Mouse (Mus musculus) layer of hippocampus, adult 2 months (tissue): ENCODE measurements around the gene Frmpd3. TPM values are rescaled to one million over a fixed set of nuclear protein-coding genes. Genes with fewer than 3 reads are reported as not detected.
"Not testable (repeated sequence)": the region's sequence is repeated elsewhere in the genome, so short reads cannot be mapped to it uniquely, and the experiment has no call there.

Experiments
- DNase-seq, 2 experiments: peaks; one replicate each; pipeline ENCODE4 v3.0.0; 2022; ENCODE audit warnings: low spot score in 2 of 2
- H3K27ac ChIP-seq: fragments of 200-600 bp; 2 replicates; pipeline ENCODE4 v1.8.1; 2022
- H3K4me3 ChIP-seq: fragments of 200-600 bp; 2 replicates; pipeline ENCODE4 v1.8.1; 2022; ENCODE audit warnings: mild to moderate bottlenecking
- CTCF ChIP-seq: fragments of 200-600 bp; conservative IDR thresholded peaks from 2 replicates; pipeline ENCODE4 v1.8.1; 2022; ENCODE audit warnings: antibody characterized with exemption, mild to moderate bottlenecking, moderate library complexity
- long read RNA-seq, 2 experiments: library from polyadenylated mRNA; stranded (forward); transcript quantifications; one replicate each; pipeline ENCODE4 v2.0.0; 2021; ENCODE audit warnings: borderline mapping rate in 2 of 2
- total RNA-seq, 2 experiments: library from RNA; stranded (reverse); gene quantifications; 2 replicates each; pipeline ENCODE4 v1.2.3; 2021

Gene Frmpd3
- 10 to 100 TPM; 29.3 to 30.4 TPM for total RNA-seq
- long read RNA-seq, experiment 1, partial matches to known transcripts = 2 of 3 reads
- long read RNA-seq, experiment 1, other reads (novel, unspliced or antisense) = 1 of 3 reads
- long read RNA-seq, experiment 2, partial matches to known transcripts = 0 of 5 reads
- long read RNA-seq, experiment 2, other reads (novel, unspliced or antisense) = 5 of 5 reads

DNA sequence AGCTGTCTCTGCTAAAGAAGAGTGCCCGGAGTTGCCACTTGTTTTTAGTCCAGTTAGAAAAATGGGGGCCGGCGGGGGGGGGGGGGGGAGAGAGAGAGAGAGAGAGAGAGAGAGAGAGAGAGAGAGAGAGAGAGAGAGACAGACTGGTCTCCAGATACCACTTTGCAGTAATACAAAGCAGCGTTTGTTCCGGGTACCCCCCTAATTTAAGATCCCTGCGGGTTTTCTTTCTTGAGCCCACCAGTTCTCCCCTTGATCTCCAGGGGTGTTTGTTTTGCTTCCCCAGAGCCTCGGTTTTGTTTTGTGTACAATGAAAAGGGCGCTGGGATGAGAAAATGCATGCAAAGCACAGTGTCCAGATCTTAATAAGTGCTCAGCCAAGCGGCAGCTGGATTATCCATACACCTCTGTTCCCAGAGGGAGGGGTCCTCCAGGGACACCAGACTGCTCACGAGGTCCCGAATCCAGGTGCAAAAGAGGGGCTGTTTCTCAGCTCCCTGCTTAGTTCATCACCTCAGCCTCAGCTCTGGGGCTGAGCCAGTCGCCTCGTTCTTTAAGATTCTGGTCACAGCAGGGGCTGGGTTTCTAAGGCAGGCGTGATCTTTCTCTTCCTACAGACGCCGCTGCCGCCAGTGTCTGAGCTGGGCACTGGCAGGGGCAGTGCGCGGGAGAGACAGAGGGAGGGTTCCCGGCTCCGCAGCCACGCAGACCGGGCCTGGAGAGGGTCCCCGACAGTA is at the start of gene Frmpd3:
TSS of gene Frmpd3 (plus strand) at position 608 of the 737 bp plus-strand sequence.
- TF ChIP-seq CTCF = no peak
- DNase-seq = no peak

DNA sequence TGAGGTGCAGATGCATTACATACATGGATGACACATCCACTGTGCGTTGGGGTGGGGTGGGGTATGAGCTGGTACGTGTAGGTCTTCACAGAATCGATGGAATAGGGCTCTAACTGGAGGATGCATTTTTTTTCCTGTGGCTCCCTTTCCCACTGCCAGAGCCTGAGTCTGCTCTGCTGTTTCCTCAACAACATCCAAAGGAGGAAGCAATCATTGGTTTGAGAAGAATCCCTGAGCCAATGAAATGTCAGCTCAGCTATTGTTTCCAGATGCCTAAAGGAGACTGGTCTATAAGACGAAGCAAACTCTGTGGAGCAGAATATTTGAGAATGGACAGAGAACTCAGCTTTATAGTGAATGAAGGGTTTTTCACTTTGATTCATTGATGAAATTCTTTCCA is 38.3 kb upstream of the Frmpd3 start:
- Histone ChIP-seq H3K27ac (no peak overlapping the region), H3K4me3 (no peak overlapping the region)
- no peak for TF ChIP-seq CTCF
- no peak for DNase-seq

More for the DNA sequence above, at the start of gene Frmpd3:
- no peak within 1 kb of the TSS for H3K27ac ChIP-seq
- peak within 1 kb of the TSS; percentile 47 for H3K4me3 ChIP-seq

- peak in 1 of 2 experiments; percentile 26 for DNase-seq
- TF ChIP-seq CTCF = no peak
- no peak overlapping the region for H3K27ac ChIP-seq
Observed at GRCm38 (mm10) chrX:140305652-140306051, 36.4 kb upstream of the Frmpd3 start.

GRCm38 (mm10) chrX:140317931-140318330 is 24.1 kb upstream of the Frmpd3 start:
- Histone ChIP-seq H3K27ac (no peak overlapping the region), H3K4me3 (no peak overlapping the region)
- TF ChIP-seq CTCF = no peak
- DNase-seq = no peak

More at GRCm38 (mm10) chrX:140305652-140306051, 36.4 kb upstream of the Frmpd3 start:
- no peak overlapping the region for H3K4me3 ChIP-seq

DNA sequence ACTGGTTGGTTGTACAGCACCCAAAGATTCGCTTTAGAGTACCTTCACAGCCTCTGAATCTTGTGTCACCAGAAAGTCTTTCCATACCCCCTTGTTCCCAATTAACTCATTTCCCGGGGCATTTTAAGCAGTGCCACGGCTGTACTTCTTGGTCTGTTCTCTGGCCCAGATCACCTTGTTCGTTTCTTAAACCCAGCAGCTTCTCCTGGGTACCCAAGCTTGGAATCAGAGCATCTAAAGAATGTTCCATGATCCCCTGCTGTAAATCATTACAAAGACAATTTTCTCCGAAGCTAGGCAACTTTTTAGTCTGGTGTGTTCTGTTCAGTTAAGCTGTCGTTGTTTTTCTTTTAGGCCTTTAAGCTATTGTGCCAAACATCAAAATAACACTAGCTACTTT is 22.9 kb upstream of the Frmpd3 start:
- no peak overlapping the region for H3K27ac ChIP-seq
- DNase-seq = no peak
- no peak overlapping the region for H3K4me3 ChIP-seq
- TF ChIP-seq CTCF = no peak

DNA sequence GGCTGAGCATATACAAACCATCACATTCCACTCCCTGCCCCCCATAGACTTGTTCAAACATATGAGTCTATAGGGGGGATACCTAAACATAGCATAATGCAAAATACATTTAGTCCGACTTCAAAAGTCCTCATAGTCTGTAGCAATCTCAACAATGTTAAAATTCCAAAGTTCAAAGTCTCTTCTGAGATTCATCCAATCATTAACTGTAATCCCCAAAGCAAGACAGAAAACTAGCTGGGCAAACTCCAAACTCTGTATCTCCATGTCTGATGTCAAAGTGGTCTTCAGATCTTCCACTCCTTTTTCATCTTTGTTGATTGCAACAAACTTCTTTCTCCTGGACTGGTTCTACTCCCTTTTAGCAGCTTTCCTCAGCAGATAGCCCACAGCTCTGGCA is 21.4 kb upstream of the Frmpd3 start:
- not testable (repeated sequence) for DNase-seq, H3K4me3 ChIP-seq, H3K27ac ChIP-seq

- Histone ChIP-seq H3K4me3 (peak overlapping the region; percentile 47), H3K27ac (no peak overlapping the region)
- no peak for TF ChIP-seq CTCF
- no peak for DNase-seq
Observed at GRCm38 (mm10) chrX:140342393-140343163, 515 bp downstream of the Frmpd3 start.

DNA sequence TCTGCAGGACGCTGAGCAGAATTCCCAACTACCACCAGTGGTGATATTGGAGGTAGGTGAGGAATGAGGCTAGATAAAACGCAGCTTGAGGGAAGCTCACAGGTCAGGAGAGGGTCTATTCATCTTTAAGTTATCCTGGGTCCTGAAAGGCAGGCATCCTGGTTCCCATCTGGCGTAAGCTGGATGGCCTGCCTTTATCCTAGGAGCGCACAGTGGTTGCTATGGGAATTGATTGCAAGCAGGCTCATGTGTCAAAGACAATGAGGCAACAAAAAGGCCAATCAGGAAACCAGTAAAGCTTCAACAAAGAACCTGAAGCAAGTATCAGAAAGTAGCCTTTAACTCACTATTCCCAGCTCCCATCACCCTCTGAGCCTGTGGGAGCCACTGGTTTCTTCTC is 33.6 kb downstream of the Frmpd3 start:
- no peak overlapping the region for H3K4me3 ChIP-seq
- no peak for DNase-seq
- TF ChIP-seq CTCF = no peak
- no peak overlapping the region for H3K27ac ChIP-seq

- TF ChIP-seq CTCF = no peak
- H3K4me3 ChIP-seq = no peak overlapping the region
- peak in 1 of 2 experiments; percentile 22 for DNase-seq
- no peak overlapping the region for H3K27ac ChIP-seq
Observed at GRCm38 (mm10) chrX:140399986-140400385, 57.9 kb downstream of the Frmpd3 start.

- peak in 1 of 2 experiments; percentile 15 for DNase-seq
- H3K4me3 ChIP-seq = no peak overlapping the region
- H3K27ac ChIP-seq = no peak overlapping the region
- peak; percentile 71 for TF ChIP-seq CTCF
Observed at GRCm38 (mm10) chrX:140402904-140403303, 60.8 kb downstream of the Frmpd3 start.

GRCm38 (mm10) chrX:140406079-140406478 is 64.0 kb downstream of the Frmpd3 start:
- DNase-seq = no peak
- TF ChIP-seq CTCF = no peak
- H3K4me3 ChIP-seq = no peak overlapping the region
- no peak overlapping the region for H3K27ac ChIP-seq

DNA sequence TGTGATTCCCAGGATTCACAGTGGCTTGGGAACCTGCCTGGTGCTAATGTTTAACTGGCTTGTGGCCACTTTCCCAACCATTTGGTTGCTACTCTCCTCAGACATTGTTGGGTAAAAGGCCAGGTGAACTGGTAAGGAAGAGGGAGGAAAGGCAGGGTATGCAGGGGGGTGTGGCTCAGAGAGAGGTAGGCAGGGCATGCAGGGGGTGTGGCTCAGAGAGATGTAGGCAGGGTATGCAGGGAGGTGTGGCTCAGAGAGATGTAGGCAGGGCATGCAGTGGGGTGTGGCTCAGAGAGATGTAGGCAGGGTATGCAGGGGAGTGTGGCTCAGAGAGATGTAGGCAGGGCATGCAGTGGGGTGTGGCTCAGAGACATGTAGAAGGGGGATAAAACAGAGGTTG is 64.4 kb downstream of the Frmpd3 start:
- no peak for TF ChIP-seq CTCF
- DNase-seq = no peak

DNA sequence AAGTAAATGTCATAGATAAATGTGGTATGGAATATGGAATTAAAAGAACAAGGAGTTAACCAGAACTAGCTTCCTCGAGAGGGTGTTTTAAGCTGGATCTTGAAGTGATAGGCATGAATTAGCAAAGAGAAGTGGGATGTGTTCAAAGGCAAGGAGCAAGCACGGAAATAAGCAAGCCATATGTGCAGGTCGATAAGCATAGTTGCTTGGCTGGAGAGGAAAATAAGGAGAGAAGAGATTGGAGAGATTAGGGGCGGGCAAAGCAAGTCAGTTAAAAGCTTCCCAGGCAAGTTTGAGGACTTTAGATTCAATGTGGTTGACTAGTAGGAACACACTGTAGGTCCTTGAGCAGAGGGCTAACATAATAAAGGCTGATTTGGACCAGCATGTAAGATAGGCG is 65.5 kb downstream of the Frmpd3 start:
- no peak for TF ChIP-seq CTCF

More for the DNA sequence above, 64.4 kb downstream of the Frmpd3 start:
- H3K4me3 ChIP-seq = no peak overlapping the region
- no peak overlapping the region for H3K27ac ChIP-seq

More for the DNA sequence above, 65.5 kb downstream of the Frmpd3 start:
- Histone ChIP-seq H3K27ac (no peak overlapping the region), H3K4me3 (no peak overlapping the region)
- DNase-seq = no peak
